Mouse (Mus musculus): ENCODE measurements around the gene Whrn. TPM values are rescaled to one million over a fixed set of nuclear protein-coding genes. Genes with fewer than 3 reads are reported as not detected.

Whrn gene
- total and polyA plus RNA-seq, 2 experiments = 0.37 to 0.89 TPM

DNA sequence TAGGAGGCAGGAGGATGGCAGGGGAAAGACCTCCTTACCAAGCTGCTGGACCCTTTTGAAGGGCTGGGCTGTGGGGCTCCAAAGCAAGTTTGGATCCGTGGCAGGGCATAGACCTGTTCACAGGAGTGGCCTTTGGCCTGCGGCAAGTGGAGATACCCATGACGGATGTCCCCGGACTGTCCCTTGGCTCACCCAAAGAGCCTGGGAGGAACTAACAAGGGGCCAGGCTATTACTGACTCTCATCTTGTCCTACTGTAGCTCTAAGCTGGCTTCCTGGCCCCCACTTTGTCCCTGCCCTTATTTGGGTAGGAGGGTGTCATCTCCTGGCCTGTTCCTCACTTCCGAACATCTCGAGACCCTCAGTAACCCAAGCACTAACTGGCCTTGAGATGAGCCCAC, 93.2 kb downstream of the Whrn start:
- H3K4me3 ChIP-seq (ENCODE audit: insufficient read depth, low read depth, low read length) = peak overlapping the region; percentile 60
- peak overlapping the region; percentile 52 for H3K9ac ChIP-seq (ENCODE audit: low read depth, low read length)
- no peak for DNase-seq (ENCODE audit: extremely low read depth, low read depth, low spot score)
- TF ChIP-seq POLR2A (IDR thresholded peaks at IDR 0.05; ENCODE audit: extremely low read depth, insufficient read depth, low read length) (no peak), CTCF (IDR thresholded peaks at IDR 0.05; ENCODE audit: low read depth, low read length) (no peak)
- no peaks in the 10 kb centered on the region for H3K36me3 ChIP-seq (ENCODE audit: control insufficient read depth, insufficient read depth, low read length)
- 55% methylated on average over 6 of the region's 6 CpGs for WGBS
- no peaks in the 10 kb centered on the region; the same call in 1 of the 2 replicates for H3K4me1 ChIP-seq (ENCODE audit: control insufficient read depth, insufficient read depth, low read length)
- peak overlapping the region; percentile 71 for H3K27ac ChIP-seq (replicated peaks; ENCODE audit: insufficient read depth, low read depth, low read length)
- no peaks in the 10 kb centered on the region for H3K79me2 ChIP-seq (ENCODE audit: control insufficient read depth, insufficient read depth, low read length)
- H3K27me3 ChIP-seq (ENCODE audit: control insufficient read depth, insufficient read depth, low read length) = no peaks in the 10 kb centered on the region

- H3K27me3 ChIP-seq (ENCODE audit: control insufficient read depth, insufficient read depth, low read length) = no peaks in the 10 kb centered on the region
- no peaks in the 10 kb centered on the region; the same call in 1 of the 2 replicates for H3K4me1 ChIP-seq (ENCODE audit: control insufficient read depth, insufficient read depth, low read length)
- TF ChIP-seq POLR2A (IDR thresholded peaks at IDR 0.05; ENCODE audit: extremely low read depth, insufficient read depth, low read length) (no peak), CTCF (IDR thresholded peaks at IDR 0.05; ENCODE audit: low read depth, low read length) (no peak)
- H3K4me3 ChIP-seq (ENCODE audit: insufficient read depth, low read depth, low read length) = peak overlapping the region; percentile 60
- WGBS = 81% methylated on average over 10 of the region's 10 CpGs
- H3K9ac ChIP-seq (ENCODE audit: low read depth, low read length) = peak overlapping the region; percentile 52
- H3K27ac ChIP-seq (replicated peaks; ENCODE audit: insufficient read depth, low read depth, low read length) = peak overlapping the region; percentile 71
- H3K79me2 ChIP-seq (ENCODE audit: control insufficient read depth, insufficient read depth, low read length) = no peaks in the 10 kb centered on the region
- no peaks in the 10 kb centered on the region for H3K36me3 ChIP-seq (ENCODE audit: control insufficient read depth, insufficient read depth, low read length)
- DNase-seq (ENCODE audit: extremely low read depth, low read depth, low spot score) = no peak
Measured at GRCm38 (mm10) chr4:63402056-63402455, 93.7 kb downstream of the Whrn start.

- no peaks in the 10 kb centered on the region for H3K79me2 ChIP-seq (ENCODE audit: control insufficient read depth, insufficient read depth, low read length)
- peak; percentile 31 for DNase-seq (ENCODE audit: extremely low read depth, low read depth, low spot score)
- H3K27ac ChIP-seq (replicated peaks; ENCODE audit: insufficient read depth, low read depth, low read length) = peak overlapping the region; percentile 22
- H3K4me3 ChIP-seq (ENCODE audit: insufficient read depth, low read depth, low read length) = peak overlapping the region; percentile 23
- no peak for TF ChIP-seq POLR2A (IDR thresholded peaks at IDR 0.05; ENCODE audit: extremely low read depth, insufficient read depth, low read length)
- no peak for TF ChIP-seq CTCF (IDR thresholded peaks at IDR 0.05; ENCODE audit: low read depth, low read length)
- WGBS = 69% methylated on average over 6 of the region's 6 CpGs
- H3K9ac ChIP-seq (ENCODE audit: low read depth, low read length) = peak overlapping the region; percentile 14; the same call in 1 of the 2 replicates
- no peaks in the 10 kb centered on the region for H3K27me3 ChIP-seq (ENCODE audit: control insufficient read depth, insufficient read depth, low read length)
- H3K36me3 ChIP-seq (ENCODE audit: control insufficient read depth, insufficient read depth, low read length) = no peaks in the 10 kb centered on the region
- H3K4me1 ChIP-seq (ENCODE audit: control insufficient read depth, insufficient read depth, low read length) = no peaks in the 10 kb centered on the region; the same call in 1 of the 2 replicates
Measured at GRCm38 (mm10) chr4:63401620-63402019, 94.2 kb downstream of the Whrn start.

DNA sequence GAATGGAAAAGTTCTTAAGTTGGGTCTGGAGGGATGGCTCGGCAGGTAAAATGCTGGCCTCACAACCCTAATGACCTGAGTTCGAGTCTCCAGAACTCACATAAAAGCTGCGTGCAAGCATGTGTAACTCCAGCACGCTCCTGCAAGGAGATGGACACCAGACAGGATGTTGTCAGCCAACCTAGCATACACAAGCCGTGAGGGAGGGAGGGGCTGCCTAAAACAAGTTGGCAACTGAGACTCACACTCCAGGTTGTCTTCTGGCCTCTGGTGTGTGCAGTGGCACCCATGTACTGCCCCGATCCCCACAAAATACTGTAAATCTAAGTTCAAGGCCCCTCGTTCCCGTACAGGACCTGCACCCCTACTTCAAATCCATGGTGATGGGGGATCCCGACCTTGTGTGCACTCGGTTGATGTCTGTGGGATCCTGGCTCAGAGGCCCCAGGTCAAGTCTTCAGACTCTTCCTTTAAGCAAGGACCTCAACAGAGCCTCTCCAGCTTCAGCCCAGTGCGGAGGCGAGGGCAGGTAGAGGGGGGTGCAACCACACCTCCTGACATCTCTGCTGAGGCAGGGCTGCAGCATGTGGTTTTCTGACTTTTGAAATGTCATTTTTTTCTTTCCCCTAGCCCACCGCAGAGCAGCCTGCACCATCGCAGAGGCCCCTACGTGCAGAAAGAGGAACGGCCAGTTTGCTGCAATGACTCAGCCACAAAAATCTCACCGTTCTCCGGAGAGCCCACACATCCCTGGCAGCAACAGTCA, 95.1 kb downstream of the Whrn start:
- DNase-seq (ENCODE audit: extremely low read depth, low read depth, low spot score) = no peak
- no peaks in the 10 kb centered on the region for H3K36me3 ChIP-seq (ENCODE audit: control insufficient read depth, insufficient read depth, low read length)
- H3K4me3 ChIP-seq (ENCODE audit: insufficient read depth, low read depth, low read length) = peak overlapping the region; percentile 23
- TF ChIP-seq POLR2A (IDR thresholded peaks at IDR 0.05; ENCODE audit: extremely low read depth, insufficient read depth, low read length) (no peak), CTCF (IDR thresholded peaks at IDR 0.05; ENCODE audit: low read depth, low read length) (no peak)
- no peak overlapping the region; the same call in 1 of the 2 replicates for H3K27ac ChIP-seq (replicated peaks; ENCODE audit: insufficient read depth, low read depth, low read length)
- H3K27me3 ChIP-seq (ENCODE audit: control insufficient read depth, insufficient read depth, low read length) = no peaks in the 10 kb centered on the region
- no peaks in the 10 kb centered on the region for H3K79me2 ChIP-seq (ENCODE audit: control insufficient read depth, insufficient read depth, low read length)
- H3K4me1 ChIP-seq (ENCODE audit: control insufficient read depth, insufficient read depth, low read length) = no peaks in the 10 kb centered on the region; the same call in 1 of the 2 replicates
- no peak overlapping the region for H3K9ac ChIP-seq (ENCODE audit: low read depth, low read length)
- WGBS = 84% methylated on average over 18 of the region's 18 CpGs

GRCm38 (mm10) chr4:63399691-63400270, 96.0 kb downstream of the Whrn start:
- 77% methylated on average over 8 of the region's 8 CpGs for WGBS
- Histone ChIP-seq H3K36me3 (ENCODE audit: control insufficient read depth, insufficient read depth, low read length) (no peaks in the 10 kb centered on the region), H3K4me3 (ENCODE audit: insufficient read depth, low read depth, low read length) (no peak overlapping the region; the same call in 1 of the 2 replicates), H3K4me1 (ENCODE audit: control insufficient read depth, insufficient read depth, low read length) (no peaks in the 10 kb centered on the region; the same call in 1 of the 2 replicates), H3K79me2 (ENCODE audit: control insufficient read depth, insufficient read depth, low read length) (no peaks in the 10 kb centered on the region), H3K9ac (ENCODE audit: low read depth, low read length) (no peak overlapping the region), H3K27me3 (ENCODE audit: control insufficient read depth, insufficient read depth, low read length) (no peaks in the 10 kb centered on the region), H3K27ac (replicated peaks; ENCODE audit: insufficient read depth, low read depth, low read length) (peak overlapping the region; percentile 31)
- DNase-seq (ENCODE audit: extremely low read depth, low read depth, low spot score) = no peak
- TF ChIP-seq POLR2A (IDR thresholded peaks at IDR 0.05; ENCODE audit: extremely low read depth, insufficient read depth, low read length) (no peak), CTCF (IDR thresholded peaks at IDR 0.05; ENCODE audit: low read depth, low read length) (no peak)
